Mouse (Mus musculus): ENCODE data around the gene Gba2.

The Gba2 gene

GRCm38 (mm10) chr4:43581381-43581780 lies 2.7 kb upstream of the Gba2 start:
- DNase-seq (ENCODE audit: low spot score in 2 of 2), result no peak

DNA sequence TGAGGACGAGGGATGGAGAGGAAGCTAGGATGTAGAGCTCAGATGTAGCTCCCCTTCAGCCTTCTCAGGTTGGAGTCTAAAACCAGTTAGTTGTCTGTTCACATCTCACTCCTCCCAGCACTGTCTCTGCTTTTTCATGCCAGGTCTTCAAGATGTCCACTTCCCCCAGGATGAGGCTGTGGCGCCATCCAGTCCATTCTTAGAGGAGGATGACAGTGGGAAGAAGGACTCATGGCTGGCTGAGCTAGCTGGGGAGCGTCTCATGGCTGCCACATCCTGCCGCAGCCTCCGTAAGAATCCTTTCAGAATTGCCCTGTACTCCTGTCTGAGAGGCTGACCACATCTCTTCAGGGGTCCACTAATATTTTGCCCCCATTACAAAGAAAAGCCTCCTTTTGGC lies 2.0 kb upstream of the Gba2 start:
- DNase-seq (ENCODE audit: low spot score in 2 of 2), result no peak

GRCm38 (mm10) chr4:43579731-43580130 lies 1.1 kb upstream of the Gba2 start:
- DNase-seq (ENCODE audit: low spot score in 2 of 2), result no peak

GRCm38 (mm10) chr4:43579256-43579655 lies 583 bp upstream of the Gba2 start:
- DNase-seq (ENCODE audit: low spot score in 2 of 2), result no peak

GRCm38 (mm10) chr4:43577237-43577881 lies 1.3 kb downstream of the Gba2 start:
- DNase-seq (ENCODE audit: low spot score in 2 of 2), result no peak

- DNase-seq (ENCODE audit: low spot score in 2 of 2), result no peak
These were observed 3.3 kb downstream of the Gba2 start for GRCm38 (mm10) chr4:43575356-43575755.

DNA sequence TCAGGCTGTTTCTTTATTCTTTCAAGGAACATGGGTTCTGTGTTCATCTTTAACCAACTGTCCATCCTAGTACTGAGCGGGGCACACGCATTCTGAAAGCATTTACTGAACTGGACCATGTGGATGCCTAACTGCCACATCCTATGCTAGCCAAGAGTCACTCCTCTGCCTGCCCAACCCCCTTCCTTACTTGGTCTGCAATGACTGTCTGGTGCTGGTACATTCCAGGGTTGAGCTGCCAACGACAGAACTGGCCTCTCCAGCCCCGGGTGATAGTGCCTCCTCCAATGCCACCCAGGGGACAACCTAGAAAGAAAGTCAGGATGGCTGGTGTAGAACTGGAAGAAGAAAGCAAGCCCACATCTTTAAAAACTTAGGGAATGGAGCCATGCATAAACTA lies 5.1 kb downstream of the Gba2 start:
- DNase-seq (ENCODE audit: low spot score in 2 of 2), result no peak

DNA sequence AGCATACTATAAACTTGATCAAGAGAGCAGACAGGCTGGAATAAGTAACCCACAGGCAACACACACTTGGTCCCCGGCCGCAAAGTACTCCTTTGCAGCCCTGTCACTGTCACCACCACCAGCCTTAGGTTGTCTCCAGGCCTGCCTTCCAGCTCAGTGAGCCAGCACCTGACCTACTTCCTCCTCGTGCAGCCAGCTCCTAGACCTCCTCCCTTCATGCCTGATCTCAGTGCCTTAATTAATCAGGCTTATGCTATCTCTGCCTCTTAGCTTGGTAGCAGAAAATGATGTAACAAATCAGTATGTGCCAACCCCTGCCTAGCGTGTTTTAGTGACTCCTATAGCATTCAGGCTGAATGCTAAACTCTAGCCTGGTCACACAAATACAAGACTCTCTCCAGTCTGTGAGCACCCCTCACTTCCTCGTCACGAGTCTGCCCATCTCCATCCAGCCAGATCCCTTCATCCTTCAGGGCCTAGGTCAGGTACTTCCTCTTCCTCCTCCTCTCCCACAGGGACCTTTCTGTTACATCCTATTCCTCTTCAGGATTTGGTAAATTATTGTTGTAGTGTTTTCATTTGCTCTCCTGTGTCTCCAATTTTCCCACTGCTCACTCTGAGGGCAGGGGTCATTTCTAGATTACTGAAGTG lies 7.2 kb downstream of the Gba2 start:
- no peak for DNase-seq (ENCODE audit: low spot score in 2 of 2)

- DNase-seq (ENCODE audit: low spot score in 2 of 2), result no peak
These were observed 11.5 kb downstream of the Gba2 start for GRCm38 (mm10) chr4:43567140-43567539.

- no peak for DNase-seq (ENCODE audit: low spot score in 2 of 2)
These were observed 14.4 kb downstream of the Gba2 start for GRCm38 (mm10) chr4:43564231-43564630.

- no peak for DNase-seq (ENCODE audit: low spot score in 2 of 2)
These were observed 15.1 kb downstream of the Gba2 start for GRCm38 (mm10) chr4:43563601-43563875.

- no peak for DNase-seq (ENCODE audit: low spot score in 2 of 2)
These were observed 15.7 kb downstream of the Gba2 start for GRCm38 (mm10) chr4:43562769-43563600.

GRCm38 (mm10) chr4:43561997-43562768 lies 16.5 kb downstream of the Gba2 start, which contains the start of the genes Creb3 and Tln1:
Gene Creb3, plus strand, starts transcription at chr4:43562332.
Gene Tln1, minus strand, starts transcription at chr4:43562691.
- DNase-seq (ENCODE audit: low spot score in 2 of 2), result peak; percentile 95 to 97

- peak in 1 of 2 experiments; percentile 60 for DNase-seq (ENCODE audit: low spot score in 2 of 2)
These were observed 17.2 kb downstream of the Gba2 start for GRCm38 (mm10) chr4:43561436-43561996.

DNA sequence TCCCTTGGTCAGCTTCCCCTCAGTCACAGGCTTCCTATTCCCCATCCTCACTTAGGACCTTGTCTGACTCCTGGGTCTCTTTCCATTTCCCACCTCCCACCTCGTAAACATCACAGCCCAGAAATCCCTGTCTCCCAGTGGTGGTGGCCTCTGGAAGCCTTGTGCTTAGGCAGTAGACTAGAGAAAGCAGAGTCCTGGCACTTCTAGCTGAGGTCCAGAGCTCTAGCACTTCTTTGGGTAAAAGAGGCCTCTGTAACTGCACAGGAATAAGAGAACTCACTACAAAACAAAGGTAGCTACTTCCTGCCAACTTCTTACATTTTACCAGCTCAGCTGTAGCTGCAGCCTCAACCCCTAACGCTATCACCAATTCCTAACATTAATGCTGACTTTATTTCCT lies 17.7 kb downstream of the Gba2 start:
- DNase-seq (ENCODE audit: low spot score in 2 of 2), result no peak

GRCm38 (mm10) chr4:43560243-43560611 lies 18.4 kb downstream of the Gba2 start:
- DNase-seq (ENCODE audit: low spot score in 2 of 2), result peak; percentile 57 to 69

DNA sequence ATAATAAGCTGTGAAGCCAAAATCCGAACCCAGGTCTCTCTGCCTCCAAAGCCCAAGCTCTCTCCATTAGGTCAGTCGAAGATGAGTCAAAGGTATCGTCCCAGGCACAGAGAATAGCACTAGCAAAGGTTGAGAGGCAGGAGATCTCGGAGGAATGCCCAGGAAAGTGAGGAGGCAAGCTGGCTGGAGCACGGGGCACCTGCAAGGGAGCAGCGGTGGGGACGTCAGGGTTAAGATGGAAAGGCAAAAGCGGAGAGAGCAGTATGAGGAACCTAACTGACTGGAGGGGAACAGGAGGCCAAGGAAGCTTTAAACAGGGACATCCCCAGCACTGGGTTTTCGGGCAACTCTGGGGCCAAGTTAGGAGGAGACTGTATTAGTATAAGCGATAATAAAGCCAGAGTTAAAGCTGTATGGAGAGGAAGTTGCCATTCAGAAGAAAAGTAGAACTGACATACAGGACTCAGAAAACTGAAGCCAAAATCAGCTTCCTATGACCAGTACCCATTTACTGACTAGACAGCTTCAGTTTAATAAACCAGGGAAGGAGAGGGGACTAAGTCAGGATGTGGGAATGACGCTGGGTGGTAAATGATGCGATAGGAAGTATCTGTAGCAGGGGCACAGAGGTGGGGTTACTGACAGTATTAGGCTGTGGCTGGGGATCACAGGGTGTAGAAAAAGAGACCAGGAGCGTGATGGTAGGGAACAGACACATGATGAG lies 19.0 kb downstream of the Gba2 start:
- DNase-seq (ENCODE audit: low spot score in 2 of 2), result peak; percentile 22 to 35

DNA sequence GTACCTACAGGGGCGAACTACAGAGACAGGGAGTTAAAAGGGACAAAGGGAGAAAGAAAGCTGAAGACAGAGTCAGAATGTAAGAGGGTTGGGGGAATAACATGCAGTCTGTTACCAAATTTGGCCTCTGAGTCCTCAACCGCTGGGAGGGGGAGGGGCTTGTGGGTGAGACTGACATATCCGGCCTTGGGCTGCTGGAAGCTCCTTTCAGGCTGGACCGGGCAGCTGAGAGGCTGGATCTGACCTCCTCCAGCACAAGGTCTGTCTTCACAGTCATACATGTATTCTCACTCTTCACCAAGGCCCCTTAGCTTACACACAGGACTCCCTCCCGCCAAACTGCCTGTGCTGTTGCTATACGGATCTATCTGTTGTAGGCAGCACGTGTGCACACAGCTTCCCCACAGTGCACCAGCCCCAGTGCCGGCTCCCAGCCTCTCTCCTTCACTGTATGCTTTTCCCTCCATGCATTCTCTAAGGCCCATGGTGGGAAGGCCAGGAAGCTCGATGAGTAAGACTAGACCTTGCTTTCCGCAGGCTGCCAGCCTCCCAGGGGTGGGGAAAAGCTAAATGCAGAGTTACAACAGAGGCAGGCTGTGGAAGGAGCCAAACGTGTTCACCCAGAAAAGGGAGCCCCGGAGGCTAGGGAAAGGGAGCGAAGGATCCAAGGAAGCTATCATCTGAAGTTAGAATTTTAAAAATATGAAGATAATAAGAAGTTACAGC lies 19.9 kb downstream of the Gba2 start:
- DNase-seq (ENCODE audit: low spot score in 2 of 2), result peak; percentile 71 to 76

- peak in 1 of 2 experiments; percentile 24 for DNase-seq (ENCODE audit: low spot score in 2 of 2)
These were observed 20.5 kb downstream of the Gba2 start for GRCm38 (mm10) chr4:43558028-43558630.

DNA sequence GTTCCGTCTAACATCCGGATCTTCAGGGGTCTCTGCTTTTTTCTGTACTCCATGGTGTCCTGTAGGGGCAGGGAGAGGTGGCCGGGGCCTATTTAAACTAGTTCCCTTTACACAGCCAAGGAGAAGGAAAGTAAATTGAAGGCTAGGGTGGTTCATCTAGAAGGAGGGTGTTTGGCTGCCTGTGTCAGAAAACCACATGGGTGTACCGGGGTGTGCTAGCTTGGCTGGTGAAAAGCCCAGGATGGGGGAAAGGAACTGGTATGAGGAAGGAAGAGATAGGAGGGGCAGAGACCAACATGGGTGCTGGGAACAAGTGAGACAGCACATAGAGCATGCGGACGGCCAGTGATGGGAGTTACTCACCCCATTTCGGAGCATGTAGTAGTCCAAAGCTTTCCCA lies 22.7 kb downstream of the Gba2 start:
- DNase-seq (ENCODE audit: low spot score in 2 of 2), result no peak
